Comparison of ENCODE assay signal across 8 mouse cellular contexts in the genomic region with DNA sequence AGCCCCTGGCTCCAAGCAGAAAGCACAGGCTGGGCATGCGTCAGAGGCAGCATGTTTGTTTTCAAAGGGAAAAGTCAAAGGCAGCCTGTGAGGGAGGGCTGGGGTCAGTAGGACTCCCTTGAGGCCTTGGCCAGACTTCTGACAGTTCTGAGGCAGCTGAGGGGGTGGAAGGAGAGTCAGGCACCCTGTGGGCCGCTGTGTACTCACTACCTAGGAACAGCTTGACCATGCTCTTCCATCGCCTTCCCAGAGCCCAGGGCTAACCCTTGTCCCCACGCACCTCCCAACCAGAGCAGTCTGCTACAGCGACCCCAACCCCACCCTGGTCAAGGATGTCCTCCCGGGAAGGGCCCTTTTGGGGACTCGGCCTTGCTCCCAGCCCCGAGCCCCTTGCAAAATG. TPM values are rescaled to one million over a fixed set of nuclear protein-coding genes. Genes with fewer than 3 reads are reported as not detected.
A peak's percentile ranks its signal among the peaks of the same experiment; 100 is the strongest.
DNase-seq lines count a peak whose midpoint lies in the region; ATAC-seq and TF ChIP-seq lines count a peak whose summit lies in the region.

No protein-coding gene starts in this region.

- no peak for TF ChIP-seq POLR2A in limb, embryonic 14.5 days (IDR thresholded peaks at IDR 0.05; ENCODE audit: borderline replicate concordance, extremely low read depth, insufficient read depth, insufficient read length)

- ATAC-seq in heart, embryonic 13.5 days (ENCODE audit: extremely low read depth, insufficient number of reproducible peaks, low FRiP score, low TSS enrichment): no peak
- no peak for ATAC-seq in limb, embryonic 14.5 days (ENCODE audit: low FRiP score, low read depth)
- no peak for ATAC-seq in neural tube, embryonic 11.5 days (ENCODE audit: insufficient read depth, low FRiP score, low TSS enrichment)

- H3K4me1 ChIP-seq in heart, embryonic 13.5 days: peaks cover 61% of the 10 kb centered on the region
- peaks cover 23% of the 10 kb centered on the region for H3K4me1 ChIP-seq in limb, embryonic 14.5 days (ENCODE audit: control insufficient read depth, insufficient read depth, low read length)
- H3K4me1 ChIP-seq in neural tube, embryonic 11.5 days (ENCODE audit: control insufficient read depth, insufficient read depth, low read length): peaks cover 22% of the 10 kb centered on the region

- H3K4me3 ChIP-seq in left cerebral cortex, adult 2 months: no peak overlapping the region; the same call in 1 of the 2 replicates
- H3K4me3 ChIP-seq in heart, embryonic 13.5 days: peak overlapping the region; percentile 75
- peak overlapping the region; percentile 72; the same call in 1 of the 2 replicates for H3K4me3 ChIP-seq in limb, embryonic 14.5 days (replicated peaks; ENCODE audit: low read length)
- no peak overlapping the region for H3K4me3 ChIP-seq in neural tube, embryonic 11.5 days (ENCODE audit: low read depth, low read length)

- peak overlapping the region; percentile 87 for H3K9ac ChIP-seq in heart, embryonic 13.5 days
- peak overlapping the region; percentile 69; the same call in 1 of the 2 replicates for H3K9ac ChIP-seq in limb, embryonic 14.5 days (ENCODE audit: low read depth, low read length, severe bottlenecking)
- no peak overlapping the region for H3K9ac ChIP-seq in neural tube, embryonic 11.5 days (ENCODE audit: low read length)

- intact Hi-C loops in left cerebral cortex, adult 2 months (cut with DNase I): no loop called here

- no peaks in the 10 kb centered on the region for H3K9me3 ChIP-seq in heart, embryonic 13.5 days
- no peaks in the 10 kb centered on the region for H3K9me3 ChIP-seq in limb, embryonic 14.5 days (ENCODE audit: control insufficient read depth, low read length)
- no peaks in the 10 kb centered on the region for H3K9me3 ChIP-seq in neural tube, embryonic 11.5 days (ENCODE audit: control insufficient read depth, low read length)

- WGBS in heart, embryonic 13.5 days: 39% methylated on average over 8 of the region's 8 CpGs
- WGBS in limb, embryonic 14.5 days: 57% methylated on average over 8 of the region's 8 CpGs
- WGBS in neural tube, embryonic 11.5 days: 41% methylated on average over 8 of the region's 8 CpGs

- peaks cover 61% of the 10 kb centered on the region for H3K36me3 ChIP-seq in heart, embryonic 13.5 days
- peaks cover 49% of the 10 kb centered on the region for H3K36me3 ChIP-seq in limb, embryonic 14.5 days (ENCODE audit: control insufficient read depth, insufficient read depth, low read length)
- peaks cover 6% of the 10 kb centered on the region; the same call in 1 of the 2 replicates for H3K36me3 ChIP-seq in neural tube, embryonic 11.5 days (ENCODE audit: control insufficient read depth, insufficient read depth, low read length)

- peak overlapping the region; percentile 97 for H3K4me2 ChIP-seq in heart, embryonic 13.5 days
- peak overlapping the region; percentile 95 for H3K4me2 ChIP-seq in limb, embryonic 14.5 days (replicated peaks; ENCODE audit: low read depth, low read length, severe bottlenecking)
- H3K4me2 ChIP-seq in neural tube, embryonic 11.5 days (ENCODE audit: low read depth): no peak overlapping the region; the same call in 1 of the 2 replicates

- no peaks in the 10 kb centered on the region for H3K27me3 ChIP-seq in heart, embryonic 13.5 days (replicated peaks)
- H3K27me3 ChIP-seq in limb, embryonic 14.5 days (ENCODE audit: control insufficient read depth, insufficient read depth, low read length): no peaks in the 10 kb centered on the region
- H3K27me3 ChIP-seq in neural tube, embryonic 11.5 days (ENCODE audit: control insufficient read depth, insufficient read depth, low read length): no peaks in the 10 kb centered on the region

- H3K27ac ChIP-seq in left cerebral cortex, adult 2 months: peak overlapping the region; percentile 56
- H3K27ac ChIP-seq in heart, embryonic 13.5 days (replicated peaks): peak overlapping the region; percentile 93
- H3K27ac ChIP-seq in limb, embryonic 14.5 days (replicated peaks; ENCODE audit: low read depth, low read length): peak overlapping the region; percentile 74
- 0 out of 2 replicates have a peak overlapping the region, but pooled peaks have one; percentile 14 for H3K27ac ChIP-seq in neural tube, embryonic 11.5 days (ENCODE audit: low read depth, low read length)

- TF ChIP-seq CTCF in left cerebral cortex, adult 2 months (IDR thresholded peaks at IDR 0.05): no peak

- DNase-seq in left cerebral cortex, adult 2 months (ENCODE audit: extremely low spot score in 1 of 2, low spot score in 2 of 2): no peak
- DNase-seq in left cerebral cortex, adult 9 months (ENCODE audit: low spot score in 2 of 2): no peak
- no peak for DNase-seq in limb, embryonic 14.5 days (ENCODE audit: low spot score)
- DNase-seq in neural tube, embryonic 11.5 days (ENCODE audit: low spot score): no peak
- no peak for DNase-seq in thymus, adult 18-20 months
- DNase-seq in spleen, adult 12 weeks (ENCODE audit: low spot score): no peak
- DNase-seq in cerebellum, postnatal 14 days: no peak

RNA-seq across cellular contexts. Expression of a gene that starts 1.0 kb away (rescaled TPM):
- total RNA-seq in left cerebral cortex, adult 2 months (2021): 10 to 100 TPM; 52.9 to 55.3 TPM
- polyA plus RNA-seq in heart, embryonic 13.5 days (2015; fragmentation: Nextera tagmentation; extraction: Ambion mirVana): 135 and 145 TPM in 2 replicates
- 213 and 279 TPM in 2 replicates for polyA plus RNA-seq in limb, embryonic 14.5 days (2012; rRNA removed)
- 94.4 and 103 TPM in 2 replicates for polyA plus RNA-seq in limb, embryonic 14.5 days (2014; fragmentation: Nextera tagmentation; extraction: Ambion mirVana)
- polyA plus RNA-seq in neural tube, embryonic 11.5 days (2014; fragmentation: Nextera tagmentation; extraction: Ambion mirVana): 87.9 and 90.7 TPM in 2 replicates

RNA-seq across cellular contexts. Expression of a gene that starts 15.5 kb away (rescaled TPM):
- 100 to 1,000 TPM; 221 to 261 TPM for total RNA-seq in left cerebral cortex, adult 2 months (2021)
- 63.3 and 70.9 TPM in 2 replicates for polyA plus RNA-seq in heart, embryonic 13.5 days (2015; fragmentation: Nextera tagmentation; extraction: Ambion mirVana)
- 163 and 236 TPM in 2 replicates for polyA plus RNA-seq in limb, embryonic 14.5 days (2012; rRNA removed)
- polyA plus RNA-seq in limb, embryonic 14.5 days (2014; fragmentation: Nextera tagmentation; extraction: Ambion mirVana): 151 and 171 TPM in 2 replicates
- polyA plus RNA-seq in neural tube, embryonic 11.5 days (2014; fragmentation: Nextera tagmentation; extraction: Ambion mirVana): 125 and 137 TPM in 2 replicates

RNA-seq across cellular contexts. Expression of a gene that starts 22.8 kb away (rescaled TPM):
- under 1 TPM; 0.70 to 0.96 TPM for total RNA-seq in left cerebral cortex, adult 2 months (2021)
- polyA plus RNA-seq in heart, embryonic 13.5 days (2015; fragmentation: Nextera tagmentation; extraction: Ambion mirVana): 1.5 and 2.7 TPM in 2 replicates
- polyA plus RNA-seq in limb, embryonic 14.5 days (2012; rRNA removed): 3.5 and 4.5 TPM in 2 replicates
- 2.5 and 3.2 TPM in 2 replicates for polyA plus RNA-seq in limb, embryonic 14.5 days (2014; fragmentation: Nextera tagmentation; extraction: Ambion mirVana)
- polyA plus RNA-seq in neural tube, embryonic 11.5 days (2014; fragmentation: Nextera tagmentation; extraction: Ambion mirVana): 0.85 and 1.2 TPM in 2 replicates

RNA-seq across cellular contexts. Expression of a gene that starts 39.1 kb away (rescaled TPM):
- total RNA-seq in left cerebral cortex, adult 2 months (2021): not detected
- polyA plus RNA-seq in heart, embryonic 13.5 days (2015; fragmentation: Nextera tagmentation; extraction: Ambion mirVana): 0.86 and 1.2 TPM in 2 replicates
- polyA plus RNA-seq in limb, embryonic 14.5 days (2012; rRNA removed): 0.15 and 0.47 TPM in 2 replicates
- 0.18 TPM in 1 of 2 replicates, not detected in the other for polyA plus RNA-seq in limb, embryonic 14.5 days (2014; fragmentation: Nextera tagmentation; extraction: Ambion mirVana)
- polyA plus RNA-seq in neural tube, embryonic 11.5 days (2014; fragmentation: Nextera tagmentation; extraction: Ambion mirVana): 0.28 TPM in 1 of 2 replicates, not detected in the other

RNA-seq across cellular contexts. Expression of a gene that starts 53.9 kb away (rescaled TPM):
- total RNA-seq in left cerebral cortex, adult 2 months (2021): 10 to 100 TPM; 18.6 to 20.8 TPM
- 11.6 and 12.5 TPM in 2 replicates for polyA plus RNA-seq in heart, embryonic 13.5 days (2015; fragmentation: Nextera tagmentation; extraction: Ambion mirVana)
- 30.3 and 35.3 TPM in 2 replicates for polyA plus RNA-seq in limb, embryonic 14.5 days (2012; rRNA removed)
- 20.2 and 22.4 TPM in 2 replicates for polyA plus RNA-seq in limb, embryonic 14.5 days (2014; fragmentation: Nextera tagmentation; extraction: Ambion mirVana)
- 18.8 and 22.2 TPM in 2 replicates for polyA plus RNA-seq in neural tube, embryonic 11.5 days (2014; fragmentation: Nextera tagmentation; extraction: Ambion mirVana)

Comparison
In these comparisons a context has a peak if more than half of its experiments do, and no peak if none do; other contexts are left out.
1. H3K27ac ChIP-seq: peak in every context shown above with its lines; median percentile 93 in heart, embryonic 13.5 days; 74 in limb, embryonic 14.5 days; 56 in left cerebral cortex, adult 2 months; 14 in neural tube, embryonic 11.5 days.
2. H3K4me3 ChIP-seq: peak in heart, embryonic 13.5 days (single experiment) and limb, embryonic 14.5 days (single experiment); none in left cerebral cortex, adult 2 months (single experiment) and neural tube, embryonic 11.5 days (single experiment).